Mouse (Mus musculus) bone marrow, adult 2 months (tissue): Measurements from ENCODE around the gene Ntn1.

Experiments
- CTCF ChIP-seq: fragments of 200-500 bp; IDR thresholded peaks from 2 replicates; pipeline ENCODE4 v1.5.1; 2011; ENCODE audit warnings: low read length, control low read depth; ENCODE audit not compliant: control insufficient read depth, insufficient read depth
- POLR2A ChIP-seq: fragments of 200-500 bp; IDR thresholded peaks from 2 replicates; pipeline ENCODE4 v1.6.1; 2011; ENCODE audit warnings: low read depth, mild to moderate bottlenecking, control low read depth, low read length, borderline replicate concordance; ENCODE audit not compliant: control insufficient read depth

- TF ChIP-seq POLR2A (no peak), CTCF (peak; percentile 63)
Observed at GRCm38 (mm10) chr11:68408127-68408526, 7.5 kb upstream of the Ntn1 start.
